Mouse (Mus musculus): Measurements from ENCODE around the gene Slc12a9.
"Not testable (repeated sequence)": the region's sequence is repeated elsewhere in the genome, so short reads cannot be mapped to it uniquely, and the experiment has no call there.

The Slc12a9 gene

GRCm38 (mm10) chr5:137289591-137290365 lies 43.6 kb downstream of the Slc12a9 start:
- intact Hi-C loops (cut with DNase I): loop anchor here (5.0 kb wide), 1 partner anchor 88 kb away; no protein-coding TSS in a partner anchor

- intact Hi-C loops (cut with DNase I): no loop called here
Measured at GRCm38 (mm10) chr5:137288999-137289470, 44.4 kb downstream of the Slc12a9 start.

GRCm38 (mm10) chr5:137287953-137288743 lies 45.2 kb downstream of the Slc12a9 start:
- intact Hi-C loops (cut with DNase I): loop anchor here (2.0 kb wide), 1 partner anchor 165 kb away; no protein-coding TSS in a partner anchor

- intact Hi-C loops (cut with DNase I): loop anchor here (2.0 kb wide), 1 partner anchor 164 kb away; no protein-coding TSS in a partner anchor
Measured at GRCm38 (mm10) chr5:137287032-137287952, 46.1 kb downstream of the Slc12a9 start, which contains the start of gene Ache. Gene Ache (plus strand): TSS chr5:137287519.

- intact Hi-C loops (cut with DNase I): loop anchor here (1.0 to 2.0 kb wide), 2 partner anchors 155 to 164 kb away; no protein-coding TSS in a partner anchor
Measured at GRCm38 (mm10) chr5:137286655-137287031, 46.8 kb downstream of the Slc12a9 start.

GRCm38 (mm10) chr5:137285986-137286385 lies 47.4 kb downstream of the Slc12a9 start:
- intact Hi-C loops (cut with DNase I): loop anchor here (1.0 to 2.0 kb wide), 2 partner anchors 155 to 163 kb away; no protein-coding TSS in a partner anchor

GRCm38 (mm10) chr5:137285045-137285444 lies 48.4 kb downstream of the Slc12a9 start:
- intact Hi-C loops (cut with DNase I): no loop called here

- intact Hi-C loops (cut with DNase I): not testable (repeated sequence)
Measured at GRCm38 (mm10) chr5:137284411-137284810, 49.0 kb downstream of the Slc12a9 start.

GRCm38 (mm10) chr5:137277360-137278342 lies 55.7 kb downstream of the Slc12a9 start:
- intact Hi-C loops (cut with DNase I): no loop called here

- intact Hi-C loops (cut with DNase I): no loop called here
Measured at GRCm38 (mm10) chr5:137268131-137268910, 65.1 kb downstream of the Slc12a9 start.

GRCm38 (mm10) chr5:137264787-137265186 lies 68.6 kb downstream of the Slc12a9 start:
- intact Hi-C loops (cut with DNase I): no loop called here

Small RNA genes within 50 kb of the gene (microRNA-seq; reads per million reads assigned to microRNA genes)
- gene Mir7036 (0.23 to 1.1 reads per million in 2 experiments), gene Mir8116 (0.11 to 0.12 reads per million in 2 experiments)
